Mouse (Mus musculus) mouse embryonic stem cell (cell line): ENCODE results near the gene Nkd1.

Experiments used
- in situ Hi-C, 2 experiments: fragments of 300-500 bp; cut with MboI; formaldehyde crosslinking; loops; 1 replicate in 1 of 2; 3 replicates in 1 of 2; pipeline ENCODE4 v1.14.3; 2019 to 2020; ENCODE audit warnings: low sequenced_read_pairs in 2 of 2, low pct_unique_long_range_greater_than_20kb in 1 of 2, mixed read lengths in 1 of 2; ENCODE audit not compliant: unreplicated experiment in 1 of 2

Nkd1 gene

GRCm38 (mm10) chr8:88571434-88572184 is 50.5 kb downstream of the Nkd1 start:
- in situ Hi-C loops = no loop called here

DNA sequence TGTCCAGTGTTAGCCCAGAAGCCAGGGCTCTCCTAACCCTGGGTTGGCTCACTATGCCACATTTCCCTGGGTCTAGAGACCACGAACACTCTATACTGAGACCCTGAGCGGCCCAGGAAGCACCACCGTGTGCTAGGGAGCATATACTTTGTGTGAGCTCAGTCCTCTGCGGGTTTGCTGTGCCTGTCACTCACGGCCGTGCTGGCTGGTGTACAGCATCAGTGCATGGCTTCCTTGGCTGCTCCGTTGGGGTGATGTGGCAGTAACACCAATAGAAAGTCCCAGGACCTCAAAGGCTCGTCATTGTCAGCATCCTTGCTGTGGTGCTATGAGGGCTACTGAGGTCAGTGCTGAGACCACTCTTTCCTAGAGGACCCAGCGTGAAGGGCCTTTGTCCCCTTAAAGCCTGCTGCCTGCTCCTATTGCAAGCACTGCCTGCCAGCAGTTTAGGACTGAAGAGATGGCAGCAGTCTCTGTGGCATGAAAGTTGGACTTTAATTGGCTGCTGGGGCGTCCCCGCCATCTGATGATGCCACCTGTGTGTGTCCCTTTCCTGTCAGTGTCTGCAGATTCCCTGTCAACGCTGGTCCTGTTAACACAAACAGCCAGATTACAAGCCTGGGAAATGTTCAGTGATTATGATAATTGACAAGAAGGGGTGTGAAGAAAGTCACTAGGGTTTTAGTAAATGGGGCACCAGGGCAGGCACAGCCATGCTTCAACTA is 51.2 kb downstream of the Nkd1 start:
- in situ Hi-C loops = no loop called here

DNA sequence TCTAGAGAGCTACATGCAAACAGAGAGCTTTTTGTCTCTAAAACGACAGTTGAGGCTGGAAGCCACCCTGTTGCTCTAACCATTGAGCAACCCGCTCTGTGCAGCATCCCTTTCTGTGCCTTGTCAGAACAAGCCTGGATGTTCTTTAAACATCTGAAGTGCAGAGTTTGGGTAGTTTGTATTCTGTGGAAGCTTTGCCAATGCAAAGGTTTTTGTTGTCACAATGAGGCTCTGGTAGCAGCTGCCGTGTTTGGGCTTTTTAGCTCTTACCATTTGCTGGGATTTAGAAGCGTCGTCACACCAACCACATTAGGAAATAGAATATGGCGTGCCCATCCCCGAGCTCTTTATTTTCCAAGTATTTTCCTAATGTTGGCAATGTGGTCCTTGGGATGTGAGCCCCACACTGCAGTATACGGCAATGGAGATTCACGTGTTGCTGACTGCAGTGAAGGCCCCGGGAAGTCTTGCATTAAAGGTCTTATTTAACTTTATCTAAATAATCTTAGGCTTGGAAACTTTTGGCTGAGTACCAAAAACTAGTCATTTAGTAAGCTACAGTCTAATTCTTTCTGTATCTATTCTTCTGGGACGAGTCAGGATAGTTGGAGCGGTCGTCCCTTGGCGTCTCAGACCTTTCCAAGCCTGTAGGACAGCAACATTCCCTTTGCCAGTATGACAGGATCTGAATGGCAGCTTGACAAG is 51.9 kb downstream of the Nkd1 start:
- in situ Hi-C loops = no loop called here

- in situ Hi-C loops = no loop called here
Observed at GRCm38 (mm10) chr8:88574975-88575374, 53.8 kb downstream of the Nkd1 start.

DNA sequence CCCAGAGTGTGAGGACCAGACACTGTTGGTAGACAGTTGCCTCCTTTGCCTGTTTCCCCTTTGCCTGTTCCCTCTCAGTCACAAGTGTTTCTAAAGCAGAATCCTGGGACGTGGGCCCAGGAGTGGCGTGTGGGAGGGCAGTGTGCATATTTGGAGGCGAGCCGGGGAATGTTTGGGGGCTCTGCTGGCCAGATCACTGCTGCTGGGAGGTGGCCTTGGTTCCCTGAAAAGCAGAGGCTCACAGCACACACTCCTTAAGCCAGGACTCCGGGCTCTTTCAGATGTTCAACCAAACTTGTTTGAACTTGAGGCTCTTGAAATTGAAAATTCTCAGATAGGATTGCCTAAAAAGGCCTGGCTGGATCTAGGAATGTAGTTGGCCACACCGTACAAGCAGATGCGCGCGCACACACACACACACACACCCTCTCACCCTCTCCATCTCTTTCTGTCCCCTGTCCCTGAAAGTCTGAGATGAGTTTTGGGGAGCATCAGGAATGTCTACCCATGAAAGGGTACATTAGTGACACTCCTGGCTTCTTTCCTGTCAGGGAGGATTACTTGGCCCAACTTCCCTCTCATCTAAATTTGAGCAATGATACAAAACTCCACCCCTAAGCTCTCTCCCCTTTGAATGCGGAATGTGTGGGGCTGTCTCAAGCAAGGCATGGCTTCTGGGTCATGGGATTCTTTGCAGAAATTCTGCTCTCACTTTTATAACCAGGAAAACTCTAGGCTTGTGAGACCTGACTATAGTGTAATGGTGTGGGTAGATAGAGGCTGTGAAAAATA is 55.4 kb downstream of the Nkd1 start:
- in situ Hi-C loops = no loop called here

GRCm38 (mm10) chr8:88577666-88578065 is 56.5 kb downstream of the Nkd1 start:
- in situ Hi-C loops = no loop called here

DNA sequence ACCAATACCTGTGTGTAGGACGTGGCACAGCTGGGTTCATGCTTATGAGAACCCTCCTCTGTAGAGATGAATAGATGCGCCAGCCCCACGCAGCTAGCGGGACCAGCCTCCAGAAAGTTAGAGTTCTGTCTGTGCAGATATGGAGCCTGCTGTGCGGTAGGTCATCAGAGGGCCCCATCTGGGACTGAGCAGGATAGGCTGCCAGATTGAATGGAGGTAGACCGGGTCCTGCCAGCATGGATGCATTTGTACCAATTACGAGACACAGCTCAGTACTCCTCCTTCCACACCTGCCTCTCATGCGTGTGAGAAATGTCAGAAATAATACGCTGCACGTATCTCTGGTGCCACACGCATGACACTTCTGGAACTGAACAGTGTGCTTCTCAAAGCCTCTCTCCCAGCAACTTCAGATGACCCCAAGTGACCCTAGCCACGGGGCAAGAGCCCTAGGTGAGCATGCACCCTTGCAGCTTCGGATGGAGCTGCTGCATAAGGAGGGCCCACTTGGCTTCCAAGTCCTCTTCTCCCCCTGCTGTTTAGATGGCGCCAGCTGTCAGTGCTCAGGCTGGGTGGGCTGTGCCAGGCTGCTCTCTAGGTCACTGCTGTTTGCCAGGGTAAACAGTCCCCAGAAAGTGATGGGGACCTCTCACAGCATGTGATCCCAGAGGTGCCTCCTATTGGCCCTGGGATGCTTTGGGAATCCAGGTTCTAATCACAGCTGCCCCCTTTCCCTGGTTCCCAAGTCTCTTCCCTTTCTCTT is 57.4 kb downstream of the Nkd1 start:
- in situ Hi-C loops = no loop called here

- in situ Hi-C loops = no loop called here
Observed at GRCm38 (mm10) chr8:88579246-88579645, 58.1 kb downstream of the Nkd1 start.

- in situ Hi-C loops = no loop called here
Observed at GRCm38 (mm10) chr8:88579668-88580330, 58.6 kb downstream of the Nkd1 start.

- in situ Hi-C loops = no loop called here
Observed at GRCm38 (mm10) chr8:88580785-88581184, 59.6 kb downstream of the Nkd1 start.

DNA sequence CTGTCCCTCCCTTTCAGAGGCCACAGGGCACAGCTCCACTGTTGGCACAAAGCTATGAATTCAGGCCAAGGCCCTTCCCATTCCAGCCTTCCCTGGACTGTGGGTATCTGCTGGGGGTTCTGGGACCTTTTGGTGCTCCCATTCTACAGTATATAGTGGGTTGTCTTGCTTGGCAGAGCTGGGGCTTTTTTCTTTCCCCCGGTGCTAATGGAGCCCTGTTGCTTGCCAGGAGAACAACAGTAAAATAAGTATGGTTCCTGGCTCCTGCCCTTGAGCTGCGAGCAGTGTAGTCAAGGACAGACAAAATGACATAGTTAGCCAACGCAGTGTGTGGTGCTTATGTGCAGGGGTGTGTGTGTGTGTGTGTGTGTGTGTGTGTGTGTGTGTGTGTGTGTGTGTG is 62.7 kb downstream of the Nkd1 start:
- in situ Hi-C loops = no loop called here

DNA sequence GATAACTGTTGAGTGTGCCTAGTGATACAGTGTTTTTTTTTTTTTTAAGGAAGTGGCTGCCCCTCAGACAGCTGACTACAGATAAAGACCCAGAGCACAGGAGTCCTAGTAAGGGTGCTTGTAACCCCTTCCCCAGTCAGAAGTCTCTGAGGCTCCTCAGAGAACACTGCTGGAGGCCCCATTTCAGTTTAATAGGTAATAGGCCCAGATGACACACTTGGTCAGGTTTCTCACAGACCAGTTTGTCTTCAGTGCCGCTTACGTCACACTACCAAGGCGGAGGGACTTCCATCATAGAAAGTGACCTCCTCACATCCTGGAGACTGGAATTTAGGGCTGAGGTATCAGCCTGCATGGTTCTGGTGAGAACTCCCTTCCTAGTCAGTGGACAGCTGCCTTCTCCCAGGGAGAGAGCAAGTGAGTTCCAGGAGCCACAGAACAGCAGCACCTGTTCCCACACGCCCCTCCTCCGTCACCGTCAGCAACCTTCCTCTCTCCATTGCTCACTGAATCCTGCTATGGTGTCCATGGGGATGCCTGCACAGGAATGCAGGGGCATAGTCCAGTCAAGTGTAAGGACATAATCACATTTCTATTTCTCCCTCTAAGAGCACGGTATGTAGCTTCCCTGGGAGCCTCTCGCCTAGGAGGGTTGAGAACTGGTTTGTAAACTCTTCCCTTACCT is 67.2 kb downstream of the Nkd1 start:
- in situ Hi-C loops = no loop called here

DNA sequence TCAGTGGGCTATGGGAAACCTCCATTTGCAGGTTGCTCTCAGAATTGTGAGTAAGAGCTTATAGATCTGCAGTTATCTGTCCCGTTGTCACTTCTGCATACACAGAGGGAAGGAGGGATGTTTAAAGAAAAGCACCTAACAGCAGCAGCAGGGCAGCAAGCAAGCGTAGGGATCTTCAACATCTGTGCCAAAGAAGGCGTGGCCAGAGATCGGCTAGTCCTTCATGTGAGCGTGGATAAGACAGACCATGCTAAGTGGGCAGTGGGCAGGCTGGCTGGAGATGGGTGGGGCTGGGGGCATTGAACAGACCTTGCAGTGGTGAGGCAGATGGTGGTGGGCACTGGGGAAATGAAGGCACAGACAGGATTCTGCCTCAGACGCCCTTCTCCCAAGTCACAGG is 69.1 kb downstream of the Nkd1 start:
- in situ Hi-C loops = no loop called here

DNA sequence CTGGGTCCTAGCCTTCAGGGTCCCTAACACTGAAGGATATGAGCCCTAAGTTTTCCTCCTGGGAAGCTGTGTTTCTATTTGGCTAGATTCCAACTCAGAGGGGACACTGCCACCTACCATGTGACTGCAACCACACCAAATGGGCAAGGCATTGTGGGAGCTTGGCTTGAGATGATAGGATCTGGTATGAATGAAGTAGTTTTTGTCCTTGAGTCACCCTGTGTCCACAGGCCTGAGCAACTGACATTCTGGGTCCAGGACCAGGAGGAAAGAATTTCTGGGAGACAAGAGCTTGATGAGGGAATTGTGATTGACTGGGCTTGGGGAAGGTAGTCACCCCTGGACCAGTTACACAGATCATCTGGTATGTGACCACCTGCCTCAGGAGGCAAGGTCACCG is 72.8 kb downstream of the Nkd1 start:
- in situ Hi-C loops = no loop called here

- in situ Hi-C loops = no loop called here
Observed at GRCm38 (mm10) chr8:88596042-88596441, 74.9 kb downstream of the Nkd1 start.

GRCm38 (mm10) chr8:88598578-88598977 is 77.4 kb downstream of the Nkd1 start:
- in situ Hi-C loops = no loop called here

DNA sequence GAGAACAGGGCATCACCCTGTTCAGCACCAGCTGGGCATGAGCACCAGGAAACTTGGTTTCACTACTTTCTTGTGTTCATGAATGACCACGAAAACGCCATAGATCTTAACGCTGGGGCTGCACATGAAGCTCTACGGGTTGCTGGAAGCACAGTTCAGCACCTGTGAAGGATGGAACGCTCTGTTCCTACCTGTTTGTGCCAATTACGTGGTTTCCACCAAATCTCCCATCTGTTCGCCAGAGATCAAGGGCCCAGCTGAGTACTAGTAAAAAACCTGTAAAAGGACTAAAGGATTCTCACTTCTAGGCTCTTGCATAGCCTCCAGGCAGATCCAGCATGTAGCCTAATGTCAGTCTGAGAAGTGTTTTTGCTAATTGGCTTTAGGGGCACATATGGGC is 78.3 kb downstream of the Nkd1 start:
- in situ Hi-C loops = no loop called here
